Mouse (Mus musculus) cortical plate, adult 2 months (tissue): ENCODE results near the gene Gatad2b.

ENCODE experiments used
- CTCF ChIP-seq: fragments of 200-500 bp; IDR thresholded peaks from 2 replicates; pipeline ENCODE4 v1.5.1; 2011; ENCODE audit warnings: mild to moderate bottlenecking, control low read depth, low read length; ENCODE audit not compliant: insufficient read depth; ENCODE audit errors: extremely low read depth
- POLR2A ChIP-seq: fragments of 200-500 bp; IDR thresholded peaks from 2 replicates; pipeline ENCODE4 v1.6.1; 2011; ENCODE audit warnings: mild to moderate bottlenecking, low read length, control low read depth; ENCODE audit not compliant: insufficient read depth; ENCODE audit errors: extremely low read depth

DNA sequence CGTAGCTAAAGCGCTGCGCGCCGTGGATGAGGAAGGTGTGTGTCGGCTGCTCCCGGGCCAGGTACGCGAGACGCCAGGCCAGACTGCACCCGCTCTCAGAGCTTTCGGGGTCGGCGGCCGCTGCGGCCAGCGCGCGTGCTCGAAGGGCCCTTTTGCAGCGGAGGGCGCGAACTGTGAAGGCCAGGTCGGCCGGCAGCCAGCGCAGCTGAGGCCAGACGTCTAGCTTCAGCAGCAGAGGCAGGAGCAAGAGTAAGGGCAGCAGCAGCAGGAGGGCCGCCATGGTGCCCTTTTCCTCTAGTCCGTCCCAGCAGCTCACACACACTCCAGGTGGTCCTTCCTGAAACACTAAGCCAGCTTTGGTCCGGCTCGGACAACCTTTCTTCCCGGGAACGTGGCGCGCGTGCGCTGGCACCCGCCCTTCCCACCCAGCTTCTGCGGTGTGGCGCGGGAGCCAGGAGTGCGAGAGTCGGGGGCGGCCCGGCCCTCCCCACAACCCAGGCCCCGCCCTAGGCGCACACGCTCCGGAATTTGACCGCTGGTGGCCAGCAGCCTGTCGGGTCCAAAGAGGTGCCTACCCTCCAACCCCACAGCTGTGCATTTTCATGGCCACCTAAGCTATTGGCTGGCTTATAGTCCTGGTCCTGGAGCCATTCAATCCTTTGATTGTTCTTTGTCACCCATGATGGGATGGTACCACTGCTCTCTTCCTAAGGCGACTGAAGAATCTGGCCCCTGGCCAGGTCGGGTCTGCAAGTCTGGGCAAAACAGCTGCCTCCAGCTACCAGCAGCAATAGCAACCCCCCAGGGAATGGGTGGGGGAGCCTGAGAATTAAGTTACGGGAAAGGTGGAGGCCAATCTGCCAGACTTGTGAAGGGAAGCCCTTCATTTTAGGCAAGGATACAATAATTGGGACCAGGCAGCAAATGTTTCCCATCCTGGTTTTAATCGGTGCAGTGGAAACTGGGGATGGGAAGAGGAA is 96.8 kb downstream of the Gatad2b start, which contains the start of gene Slc27a3:
- TF ChIP-seq POLR2A: no peak
- TF ChIP-seq CTCF: no peak
